Mouse (Mus musculus) myocyte (in vitro differentiated cells): ENCODE measurements around the gene Gm20696. TPM values are rescaled to one million over a fixed set of nuclear protein-coding genes. Genes with fewer than 3 reads are reported as not detected.

Experiments used
- H3K27me3 ChIP-seq: one replicate; pipeline ENCODE4 v1.6.1; 2011; ENCODE audit not compliant: control insufficient read depth, insufficient read depth, insufficient read length
- H3K36me3 ChIP-seq: one replicate; pipeline ENCODE4 v1.6.1; 2011; ENCODE audit not compliant: control insufficient read depth, insufficient read depth
- H3K4me2 ChIP-seq: one replicate; pipeline ENCODE4 v1.6.1; 2011; ENCODE audit warnings: low read depth, control low read depth
- H3K4me3 ChIP-seq: one replicate; pipeline ENCODE4 v1.5.1; 2011; ENCODE audit warnings: mild to moderate bottlenecking, control low read depth, moderate library complexity
- H3K79me2 ChIP-seq: one replicate; pipeline ENCODE4 v1.6.1; 2011; ENCODE audit not compliant: control insufficient read depth, insufficient read depth
- H3ac ChIP-seq: one replicate; pipeline ENCODE4 v1.6.1; 2011; ENCODE audit not compliant: control insufficient read depth, insufficient read length
- CEBPB ChIP-seq: IDR thresholded peaks from 2 replicates; pipeline ENCODE4 v1.6.1; 2011; ENCODE audit warnings: mild to moderate bottlenecking, moderate library complexity; ENCODE audit not compliant: poor library complexity, insufficient read depth, severe bottlenecking
- E2F4 ChIP-seq: IDR thresholded peaks from one replicate; pipeline ENCODE4 v1.6.1; 2011; ENCODE audit warnings: mild to moderate bottlenecking, control low read depth, moderate library complexity; ENCODE audit not compliant: insufficient read depth
- MAX ChIP-seq: IDR thresholded peaks from one replicate; pipeline ENCODE4 v1.6.1; 2011; ENCODE audit warnings: low read depth, mild to moderate bottlenecking, control low read depth
- MYOD1 ChIP-seq, 3 experiments: IDR thresholded peaks; one replicate each; pipeline ENCODE4 v1.6.1; 2011; ENCODE audit warnings: control low read depth in 2 of 3, low read depth in 2 of 3, mild to moderate bottlenecking in 2 of 3, moderate library complexity in 1 of 3; ENCODE audit not compliant: insufficient read length in 2 of 3, control insufficient read depth in 1 of 3
- MYOG ChIP-seq, 3 experiments: IDR thresholded peaks; one replicate each; pipeline ENCODE4 v1.6.1; 2011; ENCODE audit warnings: control low read depth in 2 of 3, low read depth in 2 of 3, mild to moderate bottlenecking in 2 of 3; ENCODE audit not compliant: insufficient read length in 2 of 3, control insufficient read depth in 1 of 3, insufficient read depth in 1 of 3
- POLR2A ChIP-seq: IDR thresholded peaks from one replicate; pipeline ENCODE4 v1.6.1; 2011; ENCODE audit warnings: low read depth, mild to moderate bottlenecking, control low read depth, moderate library complexity; ENCODE audit not compliant: insufficient read length
- POLR2AphosphoS2 ChIP-seq: IDR thresholded peaks from one replicate; pipeline ENCODE4 v1.6.1; 2011; ENCODE audit warnings: low read depth, control low read depth; ENCODE audit not compliant: insufficient read length
- REST ChIP-seq: IDR thresholded peaks from one replicate; pipeline ENCODE4 v1.6.1; 2011; ENCODE audit warnings: mild to moderate bottlenecking, control low read depth, moderate library complexity; ENCODE audit not compliant: insufficient read depth, insufficient read length
- SRF ChIP-seq: IDR thresholded peaks from one replicate; pipeline ENCODE4 v1.6.1; 2011; ENCODE audit warnings: low read depth; ENCODE audit not compliant: control insufficient read depth, insufficient read length
- TCF12 ChIP-seq: IDR thresholded peaks from one replicate; pipeline ENCODE4 v1.6.1; 2011; ENCODE audit warnings: mild to moderate bottlenecking, control low read depth; ENCODE audit not compliant: poor library complexity, insufficient read depth, severe bottlenecking
- TCF3 ChIP-seq: IDR thresholded peaks from one replicate; pipeline ENCODE4 v1.6.1; 2011; ENCODE audit warnings: low read depth, control low read depth; ENCODE audit not compliant: insufficient read length
- USF1 ChIP-seq: IDR thresholded peaks from one replicate; pipeline ENCODE4 v1.6.1; 2011; ENCODE audit warnings: low read depth, mild to moderate bottlenecking, control low read depth, moderate library complexity
- polyA plus RNA-seq: library from polyadenylated mRNA; unstranded; fragments of >200 nt; fragmentation: generic; extraction: Trizol; gene quantifications from one replicate; pipeline ENCODE4 v1.2.1, GENCODE M21; 2012; ENCODE audit warnings: missing spikeins

The Gm20696 gene
- polyA plus RNA-seq, 1 experiment = 0.13 TPM

DNA sequence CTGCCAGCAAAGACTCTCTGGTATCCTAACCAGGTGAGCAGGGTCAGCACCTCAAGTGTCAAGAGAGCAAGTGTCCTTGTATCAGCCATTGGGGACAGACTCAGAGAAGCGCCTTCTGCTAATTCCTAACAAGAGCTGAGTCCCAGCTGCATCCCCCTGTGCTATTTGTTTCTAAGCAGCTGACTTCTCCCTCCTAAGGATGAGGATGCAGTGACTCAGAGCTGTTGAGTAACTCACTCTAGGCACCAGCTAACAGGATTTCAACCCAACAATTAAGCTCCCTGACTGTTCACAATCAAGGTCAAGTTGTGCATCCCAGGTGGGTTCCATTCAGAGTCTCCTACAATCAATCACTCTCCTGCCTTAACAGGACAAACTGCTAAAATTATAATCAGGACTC is 49.2 kb downstream of the Gm20696 start:
- TF ChIP-seq POLR2A = no peak
- TF ChIP-seq SRF = no peak
- no peak for TF ChIP-seq TCF3
- TF ChIP-seq MAX = no peak
- no peak for TF ChIP-seq POLR2AphosphoS2
- H3K79me2 ChIP-seq = no peaks in the 10 kb centered on the region
- no peaks in the 10 kb centered on the region for H3K27me3 ChIP-seq
- H3K4me3 ChIP-seq = no peak overlapping the region
- H3K36me3 ChIP-seq = no peaks in the 10 kb centered on the region
- no peak overlapping the region for H3K4me2 ChIP-seq
- no peak overlapping the region for H3ac ChIP-seq

- H3K4me2 ChIP-seq = no peak overlapping the region
- H3K79me2 ChIP-seq = no peaks in the 10 kb centered on the region
- no peaks in the 10 kb centered on the region for H3K27me3 ChIP-seq
- TF ChIP-seq POLR2AphosphoS2 (no peak), TCF3 (no peak), POLR2A (no peak), MYOD1 (IDR thresholded peaks at IDR 0.05; ENCODE audit: control insufficient read depth in 1 of 3, insufficient read length in 2 of 3, low read depth in 2 of 3) (no peak), MYOG (IDR thresholded peaks at IDR 0.05; ENCODE audit: control insufficient read depth in 1 of 3, insufficient read depth in 1 of 3, insufficient read length in 2 of 3, low read depth in 2 of 3) (no peak), CEBPB (no peak), E2F4 (no peak), USF1 (no peak), SRF (no peak), MAX (no peak)
- no peaks in the 10 kb centered on the region for H3K36me3 ChIP-seq
- H3ac ChIP-seq = no peak overlapping the region
- no peak overlapping the region for H3K4me3 ChIP-seq
Measured at GRCm38 (mm10) chr6:99615272-99615751, 51.3 kb downstream of the Gm20696 start.

- TF ChIP-seq SRF (no peak), REST (no peak), CEBPB (no peak), POLR2AphosphoS2 (no peak), POLR2A (no peak), TCF12 (no peak), MYOG (IDR thresholded peaks at IDR 0.05; ENCODE audit: control insufficient read depth in 1 of 3, insufficient read depth in 1 of 3, insufficient read length in 2 of 3, low read depth in 2 of 3) (no peak), TCF3 (no peak), MAX (no peak), MYOD1 (IDR thresholded peaks at IDR 0.05; ENCODE audit: control insufficient read depth in 1 of 3, insufficient read length in 2 of 3, low read depth in 2 of 3) (no peak), E2F4 (no peak), USF1 (no peak)
- H3ac ChIP-seq = no peak overlapping the region
- no peaks in the 10 kb centered on the region for H3K36me3 ChIP-seq
- H3K4me3 ChIP-seq = no peak overlapping the region
- H3K27me3 ChIP-seq = no peaks in the 10 kb centered on the region
- no peak overlapping the region for H3K4me2 ChIP-seq
- no peaks in the 10 kb centered on the region for H3K79me2 ChIP-seq
Measured at GRCm38 (mm10) chr6:99614566-99615271, 51.9 kb downstream of the Gm20696 start.

- H3K79me2 ChIP-seq = no peaks in the 10 kb centered on the region
- H3K36me3 ChIP-seq = no peaks in the 10 kb centered on the region
- no peak overlapping the region for H3K4me2 ChIP-seq
Measured at GRCm38 (mm10) chr6:99611866-99612265, 54.7 kb downstream of the Gm20696 start.

DNA sequence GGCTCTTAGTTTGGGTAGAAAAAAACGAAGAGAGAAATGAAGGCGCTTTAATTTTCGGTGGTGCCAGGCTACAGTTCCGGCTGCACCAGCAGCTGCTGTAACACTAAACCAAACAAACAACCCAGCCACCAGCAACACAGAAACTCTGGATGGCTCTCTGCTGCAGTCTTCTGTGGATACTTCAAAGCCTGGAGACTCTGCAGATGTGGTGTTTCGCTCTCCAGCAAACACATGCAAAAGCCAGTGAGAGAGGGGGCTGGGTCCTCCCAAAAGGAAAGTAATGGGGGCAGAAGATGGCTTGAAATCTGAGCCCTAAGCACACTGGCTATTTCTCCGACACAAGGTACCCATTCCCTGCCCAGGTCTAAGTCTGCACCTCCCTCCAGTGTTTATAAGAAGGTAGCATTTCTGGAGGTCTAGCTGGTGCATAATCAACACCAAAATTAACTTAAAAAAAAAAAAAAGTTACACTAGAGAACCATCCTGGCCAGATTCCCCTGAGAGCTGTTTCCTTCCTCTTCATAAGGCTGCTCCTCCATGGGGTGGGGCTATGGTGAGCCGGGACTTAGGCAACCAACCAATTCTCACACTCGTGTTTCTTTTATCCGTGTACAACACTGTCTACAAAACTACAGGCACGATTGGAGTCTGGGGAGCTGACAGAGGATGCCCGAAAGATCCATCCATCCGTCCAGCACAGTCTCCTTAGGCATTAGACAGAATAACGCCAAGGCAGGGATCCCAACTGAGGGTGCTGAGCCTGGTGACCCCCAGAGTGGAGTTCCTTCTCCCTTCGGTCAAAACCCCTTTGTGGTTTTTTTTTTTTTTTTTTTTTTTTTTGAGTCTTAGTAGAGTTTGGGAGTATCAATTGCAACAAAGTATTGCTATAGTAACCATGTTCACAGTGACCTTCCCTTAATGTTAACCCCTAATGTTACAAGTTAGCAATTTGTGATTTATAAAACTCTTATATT is 55.9 kb downstream of the Gm20696 start:
- Histone ChIP-seq H3K27me3 (no peaks in the 10 kb centered on the region), H3K36me3 (no peaks in the 10 kb centered on the region), H3K4me2 (peak overlapping the region; percentile 51), H3ac (no peak overlapping the region), H3K4me3 (no peak overlapping the region), H3K79me2 (no peaks in the 10 kb centered on the region)
- TF ChIP-seq MYOD1 (IDR thresholded peaks at IDR 0.05; ENCODE audit: control insufficient read depth in 1 of 3, insufficient read length in 2 of 3, low read depth in 2 of 3) (no peak), TCF3 (no peak), TCF12 (no peak), USF1 (no peak), POLR2AphosphoS2 (no peak), MYOG (IDR thresholded peaks at IDR 0.05; ENCODE audit: control insufficient read depth in 1 of 3, insufficient read depth in 1 of 3, insufficient read length in 2 of 3, low read depth in 2 of 3) (no peak), E2F4 (no peak), REST (no peak), CEBPB (no peak), POLR2A (no peak), SRF (no peak), MAX (no peak)

More at GRCm38 (mm10) chr6:99611866-99612265, 54.7 kb downstream of the Gm20696 start:
- Histone ChIP-seq H3K27me3 (no peaks in the 10 kb centered on the region), H3K4me3 (no peak overlapping the region), H3ac (no peak overlapping the region)
- no peak for TF ChIP-seq TCF3
